Mouse (Mus musculus): Measurements from ENCODE around the gene 1700016K19Rik.

Gene 1700016K19Rik

DNA sequence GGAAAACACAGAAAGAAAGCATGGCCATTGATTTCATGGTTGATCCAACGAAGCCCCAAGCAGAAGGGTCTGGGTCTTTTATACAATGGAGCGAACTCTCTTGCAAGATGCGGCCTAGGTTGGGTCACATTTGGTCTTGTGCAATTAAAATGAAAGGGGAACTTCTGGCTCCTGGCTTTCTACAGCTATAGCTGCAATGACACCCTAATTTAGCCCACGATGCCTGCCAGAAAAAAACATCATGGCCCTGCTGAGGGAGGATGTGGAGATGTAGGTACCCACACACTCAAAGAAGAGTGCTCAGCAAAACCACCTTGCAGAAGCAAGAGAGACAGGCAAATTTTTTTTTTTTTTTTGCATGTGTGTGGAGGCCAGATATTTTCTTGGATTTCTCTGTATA lies 34.1 kb downstream of the 1700016K19Rik start:
- no peak for DNase-seq (ENCODE audit: low read depth)

DNA sequence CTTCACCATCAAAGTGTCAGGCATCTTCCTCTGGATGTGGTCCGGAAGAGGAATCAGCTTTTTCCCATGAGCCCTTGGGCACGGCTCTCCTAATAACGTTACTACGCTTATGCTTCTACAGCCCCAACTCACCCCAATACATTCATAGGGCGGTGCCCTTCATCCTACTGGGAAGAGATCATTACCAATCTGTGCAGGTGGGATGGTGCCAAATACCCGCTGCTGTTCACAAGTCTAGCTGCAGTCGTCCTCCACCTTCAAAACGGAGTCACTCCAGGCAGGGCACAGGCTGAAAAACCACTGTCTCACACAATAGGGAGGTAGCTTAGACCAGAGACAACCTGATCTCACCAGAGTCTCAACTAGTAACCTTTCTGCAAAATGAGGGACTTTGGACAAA lies 35.5 kb downstream of the 1700016K19Rik start:
- DNase-seq (ENCODE audit: low read depth): no peak

DNA sequence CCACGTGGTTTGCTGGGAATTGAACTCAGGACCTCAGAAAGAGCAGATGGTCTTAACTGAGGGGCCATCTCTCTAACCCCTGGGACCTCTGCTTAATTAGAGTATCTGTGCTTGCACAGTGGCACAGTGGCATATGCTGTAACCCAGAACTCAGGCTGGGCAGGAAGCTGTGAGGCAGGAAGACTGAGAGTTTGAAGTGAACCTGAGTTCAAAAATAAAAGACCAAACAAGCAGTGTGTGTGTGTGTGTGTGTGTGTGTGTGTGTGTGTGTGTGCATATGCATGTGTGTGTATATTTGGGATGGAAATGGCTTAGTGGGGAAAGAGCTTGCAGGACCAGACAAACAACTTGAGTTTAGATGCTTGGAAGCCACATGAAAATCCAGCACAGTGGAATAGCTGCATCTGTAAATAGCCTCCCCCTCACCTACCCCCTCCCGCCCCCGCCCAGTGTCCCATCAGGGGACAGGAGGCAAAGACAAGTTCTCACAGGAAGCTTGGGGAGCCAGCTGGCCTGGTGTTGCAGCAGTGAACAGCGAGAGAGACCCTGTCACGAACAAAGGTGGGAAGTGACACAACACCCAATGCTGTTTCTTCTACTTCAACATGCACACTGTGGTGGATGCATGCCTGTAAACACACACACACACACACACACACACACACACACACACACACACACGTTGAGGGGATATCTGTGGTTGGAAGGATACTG lies 38.0 kb downstream of the 1700016K19Rik start:
- DNase-seq (ENCODE audit: low read depth): peak; percentile 26

DNA sequence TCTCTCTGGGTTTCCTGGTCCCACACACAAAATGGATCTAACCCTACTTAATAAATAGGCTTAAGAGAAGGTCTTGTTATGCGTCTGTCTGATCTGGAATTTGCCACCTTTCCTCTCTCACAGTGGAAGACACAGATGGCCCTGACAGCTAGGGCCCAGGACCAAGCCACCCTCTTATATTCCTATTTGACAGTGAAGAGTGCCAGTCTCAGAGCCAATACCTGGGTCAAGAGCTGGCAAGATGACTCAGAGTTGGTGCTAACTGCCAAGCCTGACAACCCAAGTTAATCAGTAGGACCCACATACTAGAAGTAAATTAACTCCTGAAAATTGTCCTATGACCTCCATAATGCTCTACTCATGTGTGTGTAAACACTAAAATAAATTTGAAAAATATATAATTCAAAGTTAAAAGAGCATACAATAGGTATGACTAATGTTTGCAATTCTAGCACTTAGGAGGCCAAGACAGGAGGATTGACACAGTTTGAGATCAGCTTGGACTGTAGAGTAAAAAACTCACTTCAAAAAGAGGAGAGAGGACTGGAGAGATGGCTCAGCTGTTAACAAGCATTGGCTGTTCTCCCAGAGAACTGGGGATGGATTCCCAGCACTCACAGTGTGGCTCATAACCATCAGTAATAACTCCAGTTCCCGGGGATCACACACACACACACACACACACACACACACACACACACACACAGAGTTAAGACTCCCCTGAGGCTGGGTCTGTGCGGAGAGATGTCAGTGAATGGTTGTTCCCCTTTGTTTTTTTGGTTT lies 39.8 kb downstream of the 1700016K19Rik start:
- no peak for DNase-seq (ENCODE audit: low read depth)

DNA sequence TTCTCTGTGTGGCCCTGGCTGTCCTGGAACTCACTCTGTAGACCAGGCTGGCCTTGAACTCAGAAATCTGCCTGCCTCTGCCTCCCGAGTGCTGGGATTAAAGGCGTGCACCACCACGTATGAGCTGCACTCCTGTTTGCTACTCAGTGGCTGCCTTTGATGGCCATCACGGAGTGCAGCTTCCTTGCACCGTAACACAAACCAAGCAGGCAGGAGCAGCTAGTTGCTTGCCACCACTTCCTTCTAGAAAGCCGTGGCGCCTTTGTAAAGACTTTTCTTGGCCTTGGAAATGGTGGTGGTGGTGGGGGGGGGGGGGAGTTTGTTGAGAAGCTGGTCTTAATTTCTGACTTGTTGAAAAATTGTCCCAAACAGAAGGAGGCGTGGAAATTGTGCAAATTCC lies 40.4 kb downstream of the 1700016K19Rik start:
- DNase-seq (ENCODE audit: low read depth): no peak

DNA sequence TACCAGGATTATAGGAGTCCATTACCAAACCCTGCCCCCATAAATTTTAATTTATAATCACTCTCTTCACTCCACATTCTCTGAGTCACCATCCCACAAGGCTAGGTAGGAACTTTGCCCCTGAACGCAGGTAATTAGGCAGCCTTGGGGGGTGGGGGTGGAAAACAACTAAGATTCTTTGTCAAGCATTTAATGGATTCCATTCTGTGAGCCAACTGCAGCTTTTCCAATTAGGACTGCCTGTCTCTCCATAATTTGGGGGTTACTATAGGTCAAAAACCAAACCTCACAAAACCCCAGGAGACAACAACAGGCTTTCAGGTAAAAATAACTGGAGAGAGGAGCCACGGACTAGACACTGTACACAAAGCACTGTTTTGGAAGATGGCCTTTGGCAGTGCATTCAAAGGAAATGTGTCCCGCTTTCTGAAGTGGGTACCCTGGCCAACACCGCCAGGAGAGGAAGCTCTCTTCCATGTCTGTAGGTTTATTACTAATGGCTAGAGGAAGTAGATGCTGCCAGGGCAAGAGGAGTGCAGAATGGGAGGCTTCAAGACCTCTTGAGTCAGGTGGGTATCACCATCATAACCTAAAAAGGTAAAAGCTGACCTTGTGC lies 41.2 kb downstream of the 1700016K19Rik start:
- DNase-seq (ENCODE audit: low read depth): no peak

DNA sequence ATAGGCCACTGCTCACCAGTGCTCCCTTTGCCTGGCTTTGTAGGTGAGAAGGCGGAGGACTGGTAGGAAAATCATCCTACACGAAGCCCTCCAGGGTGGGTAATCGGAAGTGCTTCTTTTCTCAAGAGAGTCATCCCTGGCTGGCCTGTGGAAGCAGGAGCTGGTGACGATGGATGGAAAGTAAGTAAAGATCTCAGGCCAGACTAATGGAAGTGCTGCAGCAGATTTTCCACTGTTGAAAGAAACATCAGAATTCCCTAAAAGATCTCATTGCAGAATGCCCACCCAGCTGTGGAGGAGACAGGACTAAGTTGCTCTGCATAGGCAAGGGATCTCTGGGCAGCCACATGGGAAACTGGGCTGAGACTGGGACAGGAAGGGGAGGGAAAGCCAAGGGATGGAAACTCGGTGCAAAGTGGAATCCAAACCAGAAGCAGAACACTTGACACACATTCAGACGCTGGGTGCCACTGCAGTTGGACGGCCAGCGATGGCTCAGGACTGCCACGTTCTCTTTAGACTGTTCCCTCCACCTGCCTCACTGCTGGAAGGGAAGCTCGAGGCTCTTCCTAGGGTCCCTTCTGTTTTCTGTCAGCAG lies 42.4 kb downstream of the 1700016K19Rik start:
- DNase-seq (ENCODE audit: low read depth): no peak

DNA sequence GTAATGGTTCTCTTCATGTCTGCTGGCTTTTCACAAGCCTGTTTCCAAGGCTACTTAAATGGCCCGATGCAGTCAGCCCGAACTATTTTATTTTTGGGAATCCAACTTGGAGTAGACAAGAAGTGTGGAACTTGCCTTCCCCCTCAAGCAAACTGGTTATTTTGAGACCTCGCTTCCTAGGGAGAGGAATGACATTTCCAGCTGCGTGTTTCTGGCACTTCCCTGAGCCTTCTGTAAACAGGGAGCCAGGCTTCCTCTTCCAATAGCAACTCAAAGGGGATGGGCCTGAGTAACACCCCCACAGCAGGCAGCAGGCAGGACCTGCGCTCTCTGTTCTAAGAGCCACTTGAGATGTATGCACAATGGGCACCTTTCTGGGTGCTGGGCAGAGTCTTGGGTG lies 43.2 kb downstream of the 1700016K19Rik start:
- no peak for DNase-seq (ENCODE audit: low read depth)

DNA sequence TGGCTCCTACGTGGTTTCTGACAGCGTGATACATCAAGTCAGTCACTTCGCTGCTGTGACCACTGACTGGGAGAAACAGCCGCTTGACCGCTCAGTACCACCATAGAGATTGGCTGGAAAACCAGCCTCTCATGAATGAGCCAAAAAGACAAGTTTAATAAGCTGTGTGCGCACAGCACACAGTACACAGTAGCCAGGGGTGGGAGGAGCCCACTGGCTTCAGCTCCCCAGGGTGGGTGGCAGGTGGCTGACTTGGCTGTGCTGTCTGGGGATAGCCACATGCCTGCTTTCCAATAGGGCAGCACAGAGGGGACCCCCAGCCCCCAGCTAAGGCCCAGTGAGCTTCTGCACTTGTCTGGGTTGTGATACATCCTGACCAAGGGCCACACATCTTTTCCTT lies 44.8 kb downstream of the 1700016K19Rik start:
- DNase-seq (ENCODE audit: low read depth): no peak

DNA sequence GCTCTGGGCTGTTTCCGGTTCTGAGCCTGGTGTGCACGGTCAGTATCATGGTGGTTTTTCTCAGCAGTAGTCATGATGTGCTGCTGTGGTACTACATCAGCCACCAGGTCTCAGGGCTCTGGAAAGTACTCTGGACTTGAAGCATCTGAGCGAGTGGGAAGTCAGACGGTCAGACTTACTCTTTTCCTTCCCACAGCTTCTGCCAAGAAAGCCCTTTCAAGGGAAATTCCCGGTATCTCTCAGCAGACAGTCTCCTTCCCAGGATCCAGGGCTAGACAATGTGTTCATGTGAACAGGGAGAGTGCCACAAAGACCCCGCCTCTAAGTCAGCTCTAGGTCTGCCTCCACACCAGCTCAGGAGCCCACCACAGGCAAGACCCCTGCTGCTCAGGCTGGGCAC lies 45.7 kb downstream of the 1700016K19Rik start:
- no peak for DNase-seq (ENCODE audit: low read depth)

DNA sequence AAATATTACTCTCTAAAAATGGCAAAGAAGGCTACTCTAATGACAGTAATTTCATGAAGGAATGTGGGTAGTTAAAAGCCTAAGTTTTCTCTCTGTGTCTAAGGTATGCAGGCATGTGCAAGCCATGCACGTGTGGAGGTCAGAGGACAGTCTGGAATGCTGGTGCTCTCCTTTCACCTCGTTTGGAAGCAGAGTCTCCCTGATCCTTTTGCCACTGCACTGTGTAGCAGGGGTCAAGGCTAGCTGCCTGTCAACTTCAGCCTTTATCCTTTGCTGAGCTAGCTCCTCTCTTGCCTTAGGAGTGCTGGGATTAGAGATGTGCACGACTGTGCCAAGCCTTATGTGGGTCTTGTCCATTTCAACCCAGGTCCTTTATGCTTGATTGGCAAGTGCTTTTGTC lies 50.8 kb downstream of the 1700016K19Rik start:
- DNase-seq (ENCODE audit: low read depth): no peak

DNA sequence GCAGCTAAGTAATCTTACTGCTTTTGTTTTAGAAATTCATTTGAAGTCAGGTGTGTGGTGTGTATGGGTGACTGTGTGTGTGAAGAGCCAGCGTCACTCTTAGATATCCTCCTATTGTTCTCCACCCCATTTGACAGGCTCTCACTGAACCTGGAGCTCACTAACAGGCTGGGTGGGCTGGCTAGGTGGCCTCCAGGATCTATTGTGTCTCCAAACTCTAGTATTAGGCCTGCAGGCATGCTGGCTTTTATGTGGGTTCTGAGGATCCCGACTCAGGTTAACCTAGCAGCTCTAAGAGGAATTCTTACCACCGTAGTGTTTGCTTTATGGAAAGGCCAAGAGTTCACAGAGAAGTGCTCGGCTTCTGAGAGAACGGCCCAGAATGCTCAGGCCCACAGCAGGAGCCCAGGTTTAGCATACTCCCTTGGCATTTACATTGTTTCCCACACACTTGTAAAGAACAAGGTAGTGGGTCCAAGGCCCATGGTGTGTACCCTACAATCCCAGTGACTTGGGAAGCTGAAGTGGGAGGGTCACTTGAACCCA lies 51.3 kb downstream of the 1700016K19Rik start:
- no peak for DNase-seq (ENCODE audit: low read depth)

DNA sequence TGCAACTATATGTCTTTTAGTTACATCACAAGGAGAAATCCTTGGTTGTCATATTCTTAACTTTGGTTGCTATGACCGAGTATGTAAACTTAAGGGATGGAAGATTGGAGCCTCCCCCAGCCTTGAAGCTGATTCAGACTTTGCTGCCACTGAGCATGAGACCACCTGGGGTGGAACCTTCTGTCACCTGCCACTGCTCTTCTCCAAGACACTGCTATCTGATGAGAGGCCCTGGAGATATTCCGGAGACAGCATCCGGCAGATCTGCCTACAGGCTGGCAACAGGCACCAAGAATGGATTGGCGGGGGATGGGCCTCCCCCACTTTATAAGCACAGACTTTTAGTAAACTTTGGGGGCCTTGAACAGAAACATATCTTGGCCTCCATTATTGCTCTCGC lies 52.8 kb downstream of the 1700016K19Rik start:
- DNase-seq (ENCODE audit: low read depth): no peak

Measured in induced T-regulatory cell, adult 2 months (primary cell).